Mouse (Mus musculus) fibroblast of lung, adult 2 months (primary cell): Measurements from ENCODE around the gene Eif2b2.

Experiments used
- DNase-seq: peaks from one replicate; pipeline ENCODE4 v3.0.0-alpha.2; 2011; ENCODE audit warnings: low read depth

Eif2b2 gene

DNA sequence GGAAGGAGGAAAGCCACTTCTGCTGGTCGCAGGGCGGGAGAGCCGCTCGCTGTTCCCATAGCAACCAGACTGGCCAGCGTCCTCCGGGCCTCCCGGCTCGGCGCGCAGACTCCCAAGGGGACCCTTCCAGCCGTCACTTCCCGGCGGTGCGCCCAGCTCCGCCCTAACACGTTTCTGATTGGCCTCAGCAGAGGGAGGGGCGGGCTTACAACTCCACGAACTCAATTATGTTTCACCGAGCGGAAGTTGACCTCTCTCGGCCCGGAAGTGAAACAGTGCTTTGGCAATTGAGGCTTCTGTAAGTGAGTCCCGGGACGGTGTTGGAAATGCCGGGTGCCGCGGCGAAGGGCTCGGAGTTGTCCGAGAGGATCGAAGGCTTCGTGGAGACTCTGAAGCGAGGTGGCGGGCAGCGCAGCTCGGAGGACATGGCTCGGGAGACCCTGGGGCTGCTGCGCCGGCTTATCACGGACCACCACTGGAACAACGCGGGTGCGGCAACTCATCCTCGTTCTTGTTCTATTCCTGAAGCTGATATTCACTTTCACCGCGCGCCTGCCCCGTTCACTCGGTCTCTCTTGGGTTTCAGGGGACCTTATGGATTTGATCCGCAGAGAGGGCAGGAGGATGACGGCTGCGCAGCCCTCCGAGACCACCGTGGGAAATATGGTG lies at the start of gene Eif2b2:
Gene Eif2b2, plus strand, starts transcription at position 246 of the 669 bp plus-strand sequence.
- peak; percentile 98 for DNase-seq

DNA sequence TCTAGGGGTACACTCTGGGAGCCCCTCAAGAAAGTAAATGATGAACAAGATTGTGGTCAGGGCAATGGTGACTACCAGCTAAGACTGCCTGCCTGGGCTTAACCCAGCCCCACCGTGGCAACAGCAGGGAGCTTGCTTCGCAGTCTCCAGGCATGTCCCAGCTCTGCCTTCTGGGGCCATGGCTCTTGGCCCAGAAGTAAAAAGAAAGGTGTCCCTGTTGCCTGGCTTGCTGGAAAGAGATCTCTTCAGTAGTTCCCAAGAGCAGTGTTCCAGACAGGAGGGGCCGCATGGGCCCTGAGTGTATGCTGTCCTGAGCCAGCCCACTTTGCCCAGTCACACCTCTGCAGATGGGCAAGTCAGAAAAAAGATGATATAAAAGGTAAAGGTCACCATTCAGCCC lies 49.4 kb upstream of the Eif2b2 start:
- DNase-seq: peak; percentile 40

GRCm38 (mm10) chr12:85170284-85170947 lies 48.9 kb upstream of the Eif2b2 start:
- DNase-seq: peak; percentile 61

DNA sequence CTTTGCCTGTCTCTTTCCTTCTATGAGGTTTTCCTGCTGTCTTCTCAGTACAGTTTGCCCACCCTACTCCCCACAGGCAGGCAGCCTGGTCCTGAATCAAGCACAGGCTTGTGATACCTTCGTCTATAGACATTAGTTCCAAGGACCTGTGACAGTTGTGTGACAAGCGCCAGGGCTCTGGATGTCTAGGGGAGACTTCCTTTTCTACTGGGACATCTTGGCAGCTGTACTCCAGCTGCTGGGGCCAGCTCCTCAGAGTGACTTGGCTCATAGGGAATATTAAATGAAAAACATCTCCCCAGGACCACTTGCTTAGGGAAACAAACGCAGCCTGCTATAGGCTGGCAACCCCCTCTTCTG lies 48.4 kb upstream of the Eif2b2 start:
- no peak for DNase-seq

DNA sequence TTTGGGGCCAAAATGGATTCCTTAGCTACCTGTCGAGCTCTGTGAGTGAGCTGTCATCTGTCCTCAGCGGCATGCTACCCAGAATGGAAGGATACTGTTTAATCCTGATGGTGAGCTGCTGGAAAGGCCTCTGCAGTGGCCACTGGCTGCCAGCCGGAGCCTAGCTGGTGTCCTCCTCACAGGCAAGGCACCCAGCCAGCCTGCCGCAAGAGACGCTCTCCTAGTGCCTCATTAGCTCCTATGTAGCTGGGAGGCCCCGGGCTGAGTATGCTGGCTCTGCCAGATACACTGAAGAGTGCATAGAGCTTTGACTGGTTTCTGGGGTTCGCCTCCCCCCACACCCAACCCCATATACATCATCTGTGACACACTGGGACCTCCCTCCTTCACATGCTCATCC lies 45.3 kb upstream of the Eif2b2 start:
- DNase-seq: no peak

- DNase-seq: no peak
Measured at GRCm38 (mm10) chr12:85175087-85175675, 44.1 kb upstream of the Eif2b2 start.

DNA sequence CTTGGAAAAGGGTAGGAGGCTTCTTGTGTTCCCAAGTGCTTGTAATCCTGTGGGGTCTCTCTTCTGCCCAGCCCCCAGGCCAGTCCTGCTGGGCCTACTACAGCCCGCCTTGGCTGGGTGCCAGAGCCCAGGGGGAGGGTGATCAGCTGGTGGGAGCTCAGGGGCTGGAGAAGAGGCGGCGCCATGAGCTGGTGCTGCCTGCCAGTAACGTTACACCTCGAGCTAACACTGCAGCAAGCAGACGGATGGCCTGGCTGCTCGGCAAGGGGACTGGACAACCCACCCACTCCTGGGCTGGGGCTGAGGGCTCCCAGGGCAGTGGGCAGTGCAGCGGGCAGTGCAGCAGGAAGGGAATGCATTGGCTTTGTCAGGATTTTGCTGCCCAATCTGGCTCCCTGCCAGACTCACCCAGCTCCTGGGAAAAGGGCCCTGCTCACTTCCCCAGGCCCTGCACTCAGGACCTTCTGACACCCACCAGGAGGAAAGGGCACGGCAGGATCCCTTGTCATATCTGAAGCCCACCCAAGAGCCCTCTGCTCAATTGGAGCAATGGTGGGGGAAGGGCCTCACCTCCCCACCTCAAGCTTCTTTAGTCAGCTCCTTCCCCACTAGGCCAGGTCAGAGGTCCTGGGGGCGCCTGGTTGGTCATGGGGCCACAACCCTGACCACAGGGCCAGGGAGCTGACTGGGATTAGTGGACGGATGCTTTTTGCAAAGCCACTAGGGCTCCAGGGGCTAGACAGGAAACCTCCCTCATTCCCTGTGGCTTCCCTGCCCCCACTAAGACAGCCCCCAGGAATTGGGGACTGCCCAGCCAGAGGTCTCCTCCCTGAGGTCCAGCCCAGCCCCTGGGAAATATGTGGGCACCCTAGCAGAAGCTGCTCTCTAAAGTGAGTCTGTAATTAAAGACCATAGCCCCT lies 43.1 kb upstream of the Eif2b2 start:
- no peak for DNase-seq

DNA sequence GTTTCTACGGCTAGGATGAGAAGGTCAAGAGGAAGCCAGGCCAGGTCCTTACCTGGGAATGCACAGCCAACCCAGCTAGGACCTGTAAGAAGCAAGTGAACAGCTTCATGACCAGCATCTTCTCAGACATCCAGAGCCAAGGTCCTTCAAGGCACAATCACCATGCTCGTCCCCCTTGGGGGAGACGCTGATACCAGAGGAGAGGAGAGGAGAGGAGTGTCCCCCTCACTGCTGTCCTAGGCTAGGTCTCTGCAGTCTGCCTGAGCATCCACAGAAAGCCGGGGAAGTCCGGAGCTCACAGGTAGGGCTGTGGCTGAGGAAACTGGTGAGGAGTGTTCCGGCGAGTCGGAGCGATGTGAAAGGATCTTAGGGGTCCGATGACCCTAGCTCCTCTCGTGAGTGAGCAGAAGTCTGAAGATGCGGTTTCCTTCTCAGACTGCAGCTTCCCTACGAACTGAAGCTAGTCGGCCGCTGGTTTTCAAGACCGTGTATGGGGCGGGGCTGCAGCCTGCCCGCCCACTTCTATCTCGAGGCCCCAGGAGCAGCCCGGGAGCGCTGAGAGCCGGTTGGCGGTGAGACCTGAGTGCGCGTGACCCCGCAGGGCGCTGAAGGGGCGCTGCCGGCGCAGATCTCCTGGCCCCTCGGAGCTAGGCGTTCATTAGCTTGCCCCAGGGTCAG lies 42.3 kb upstream of the Eif2b2 start:
- no peak for DNase-seq

DNA sequence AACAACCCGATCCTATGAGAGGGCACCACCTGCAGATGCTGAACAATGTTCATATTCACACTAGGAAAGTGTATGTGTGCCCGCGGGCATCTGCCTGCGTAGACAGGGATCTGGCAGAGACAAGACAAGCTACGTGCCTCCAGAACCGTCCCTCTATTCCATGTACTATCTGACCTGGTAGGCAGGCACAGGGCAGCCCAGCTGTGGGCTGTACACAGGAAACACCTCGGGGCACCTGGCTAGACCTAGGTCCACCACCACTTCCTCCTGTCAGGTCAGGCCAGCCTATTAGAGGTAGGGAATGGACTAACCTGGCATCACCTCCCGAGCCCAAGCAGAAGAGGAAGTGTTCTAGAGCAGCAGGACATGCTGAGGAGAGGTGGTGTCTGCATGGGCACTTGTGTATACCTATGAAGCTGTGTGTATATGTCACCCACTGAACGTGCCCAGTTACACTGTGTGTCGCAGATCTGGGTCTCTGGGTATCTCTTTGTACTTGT lies 41.5 kb upstream of the Eif2b2 start, which contains the start of gene Pgf:
Gene Pgf, minus strand, starts transcription at position 51 of the 500 bp plus-strand sequence.
- no peak for DNase-seq

DNA sequence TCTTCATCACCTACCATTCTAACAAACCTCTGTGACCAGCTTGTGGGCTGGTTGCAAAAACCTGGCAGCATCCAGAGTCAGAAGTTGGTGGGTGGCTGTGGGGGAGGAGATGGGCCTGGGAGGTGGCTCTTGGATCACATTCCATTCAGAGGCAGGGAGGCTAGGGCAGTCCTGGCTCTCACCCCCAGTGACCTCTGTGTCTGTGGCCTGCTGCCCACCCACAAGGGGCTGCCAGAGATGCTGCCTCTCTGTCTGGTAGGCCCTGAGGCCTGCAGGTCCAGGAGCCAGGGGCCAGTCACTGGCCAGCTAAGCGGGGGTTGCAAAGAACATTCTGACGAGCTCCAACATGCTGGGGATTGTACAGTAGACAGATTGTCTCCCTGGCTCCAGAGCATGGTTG lies 41.0 kb upstream of the Eif2b2 start:
- DNase-seq: no peak

DNA sequence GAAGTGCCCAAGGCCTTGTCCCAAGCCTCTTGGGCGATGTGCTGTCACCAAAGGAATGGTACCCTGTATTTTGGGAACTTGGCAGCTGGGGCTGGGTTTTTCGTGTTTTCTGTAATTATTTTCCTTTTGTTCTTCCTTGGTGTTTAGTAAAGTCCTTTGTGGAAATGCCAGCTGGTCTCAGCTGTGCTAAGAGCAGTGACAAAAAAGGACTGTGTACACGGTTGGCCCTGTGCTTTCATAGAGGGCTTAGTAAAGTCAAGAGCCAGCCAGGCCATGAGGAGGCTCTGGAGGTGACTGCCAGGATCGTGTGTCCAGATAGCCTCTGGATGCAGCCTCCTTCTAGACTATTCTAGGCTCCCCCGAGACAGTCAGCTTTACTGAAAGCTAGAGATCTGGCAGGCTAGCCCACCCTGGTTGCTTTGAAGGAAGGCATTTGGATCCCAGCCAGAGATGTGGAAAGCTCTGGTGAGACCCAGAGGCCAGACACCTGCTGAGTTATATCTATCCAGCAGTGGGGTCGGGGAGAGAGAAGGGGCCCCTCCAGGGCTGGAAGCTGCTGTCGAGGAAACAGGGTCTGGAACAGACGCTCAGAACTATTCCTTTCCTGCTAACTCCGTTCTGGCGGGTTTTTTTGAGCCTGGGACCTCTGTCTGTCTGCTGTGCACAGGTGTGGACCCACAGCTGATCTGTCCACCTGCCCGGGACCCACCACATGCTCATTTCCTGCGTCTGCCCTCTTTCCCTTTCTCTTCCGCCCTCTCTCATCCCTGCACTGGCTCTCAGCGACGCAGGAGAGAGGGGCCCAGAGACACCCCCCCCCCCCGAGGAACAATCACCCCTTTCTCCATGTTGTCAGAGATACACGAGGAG lies 37.6 kb upstream of the Eif2b2 start:
- DNase-seq: no peak

- DNase-seq: no peak
Measured at GRCm38 (mm10) chr12:85182345-85182643, 37.0 kb upstream of the Eif2b2 start.

GRCm38 (mm10) chr12:85182898-85183297 lies 36.4 kb upstream of the Eif2b2 start:
- DNase-seq: no peak

DNA sequence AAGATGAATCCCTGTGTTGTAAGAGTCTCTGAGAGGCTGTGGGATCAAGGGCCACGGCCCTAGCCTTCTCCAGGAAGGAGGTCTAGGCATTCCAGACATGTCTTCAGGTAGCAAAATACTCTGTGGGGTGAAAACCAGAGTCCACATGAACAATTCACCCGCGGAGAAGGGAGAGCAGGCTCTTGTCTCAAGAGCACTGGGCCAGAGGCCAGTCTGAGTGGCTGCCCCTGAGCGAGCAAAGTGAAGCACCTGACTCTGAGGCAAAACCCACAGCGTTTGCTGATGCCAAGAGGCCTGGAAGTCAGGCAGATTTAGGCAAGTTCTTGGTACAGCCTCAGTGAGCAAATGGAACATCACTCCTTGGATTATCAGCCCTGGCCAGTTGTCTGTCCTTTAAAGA lies 35.2 kb upstream of the Eif2b2 start:
- no peak for DNase-seq

DNA sequence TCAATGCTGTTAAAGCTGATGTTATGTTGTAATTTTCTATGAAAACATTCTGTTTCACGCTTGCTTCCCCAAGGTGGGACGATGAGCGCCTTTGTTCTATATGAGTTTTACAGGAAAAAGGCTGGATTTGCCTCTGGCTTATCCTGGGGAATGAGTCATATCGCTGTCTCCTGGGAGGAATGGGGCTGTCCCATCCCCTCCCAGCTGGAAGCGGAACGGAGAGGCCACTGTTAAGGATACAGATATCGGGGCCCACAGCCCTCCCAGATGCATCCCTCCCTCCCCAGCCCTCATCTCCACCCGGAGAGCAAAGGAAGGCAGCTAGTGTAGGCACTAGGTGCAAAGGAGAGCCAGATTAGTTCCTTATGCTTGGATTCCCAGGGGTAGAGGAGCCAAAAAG lies 33.5 kb upstream of the Eif2b2 start:
- DNase-seq: no peak

- DNase-seq: no peak
Measured at GRCm38 (mm10) chr12:85186361-85186760, 32.9 kb upstream of the Eif2b2 start.

- no peak for DNase-seq
Measured at GRCm38 (mm10) chr12:85190290-85190689, 29.0 kb upstream of the Eif2b2 start.

- peak; percentile 57 for DNase-seq
Measured at GRCm38 (mm10) chr12:85192461-85193108, 26.7 kb upstream of the Eif2b2 start.

DNA sequence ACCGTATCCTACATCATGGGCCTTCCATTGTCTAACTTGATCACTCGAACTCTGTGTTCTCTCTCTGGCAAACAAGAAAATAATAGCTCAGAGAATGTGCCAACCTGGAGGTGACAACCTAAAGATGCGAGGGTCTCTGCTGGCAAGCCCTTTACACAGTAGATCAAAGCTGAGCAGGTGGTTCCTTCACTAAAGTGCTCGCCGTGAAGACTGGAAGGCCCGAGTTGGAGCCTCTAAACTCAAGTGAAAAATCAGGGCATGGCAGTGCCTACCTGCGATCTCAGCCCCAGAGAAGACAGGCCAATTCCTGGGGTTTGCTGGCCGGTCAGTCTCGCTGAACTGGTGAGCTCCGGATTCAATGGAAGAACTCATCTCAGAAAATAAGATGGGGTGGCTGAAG lies 26.1 kb upstream of the Eif2b2 start:
- DNase-seq: no peak

DNA sequence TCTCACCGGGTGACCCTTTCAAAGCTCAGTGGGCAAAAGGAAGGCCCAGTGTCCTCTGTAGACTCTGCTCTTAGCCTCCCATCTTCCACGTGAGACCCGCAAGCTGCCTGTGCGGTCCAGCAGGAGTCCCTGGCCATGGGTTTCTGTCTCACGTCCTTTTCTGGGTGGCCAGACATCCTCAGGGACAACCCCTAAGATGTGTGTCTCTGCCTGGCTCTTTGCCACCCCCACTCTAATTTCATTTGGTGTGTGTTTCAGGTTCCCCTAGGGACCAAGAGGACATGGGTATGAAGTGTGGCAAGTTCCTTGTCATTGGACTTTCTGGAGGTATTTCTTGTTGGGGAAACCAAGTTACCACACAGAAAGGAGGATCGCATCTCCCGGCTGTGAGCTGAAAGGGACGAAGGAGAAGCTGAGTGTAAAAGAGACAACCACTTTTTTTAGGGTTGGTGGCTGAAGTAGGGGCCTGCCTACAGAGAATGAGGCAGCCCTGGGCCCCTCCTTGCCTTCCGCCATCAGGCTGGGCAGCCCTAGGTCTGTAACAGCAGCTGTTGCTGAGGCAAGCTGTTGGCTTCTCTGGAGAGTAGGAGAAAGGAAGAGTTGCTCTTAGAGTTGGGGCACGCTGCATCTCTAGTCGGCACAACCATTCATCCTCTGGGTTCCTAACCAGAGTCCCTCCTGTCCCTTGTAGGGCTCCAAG lies 25.2 kb upstream of the Eif2b2 start:
- no peak for DNase-seq
